Mouse (Mus musculus): ENCODE measurements around the gene Praf2. TPM values are rescaled to one million over a fixed set of nuclear protein-coding genes. Genes with fewer than 3 reads are reported as not detected.

Praf2 gene
- polyA plus RNA-seq, 1 experiment from 2014 or later, result 85.5 TPM

DNA sequence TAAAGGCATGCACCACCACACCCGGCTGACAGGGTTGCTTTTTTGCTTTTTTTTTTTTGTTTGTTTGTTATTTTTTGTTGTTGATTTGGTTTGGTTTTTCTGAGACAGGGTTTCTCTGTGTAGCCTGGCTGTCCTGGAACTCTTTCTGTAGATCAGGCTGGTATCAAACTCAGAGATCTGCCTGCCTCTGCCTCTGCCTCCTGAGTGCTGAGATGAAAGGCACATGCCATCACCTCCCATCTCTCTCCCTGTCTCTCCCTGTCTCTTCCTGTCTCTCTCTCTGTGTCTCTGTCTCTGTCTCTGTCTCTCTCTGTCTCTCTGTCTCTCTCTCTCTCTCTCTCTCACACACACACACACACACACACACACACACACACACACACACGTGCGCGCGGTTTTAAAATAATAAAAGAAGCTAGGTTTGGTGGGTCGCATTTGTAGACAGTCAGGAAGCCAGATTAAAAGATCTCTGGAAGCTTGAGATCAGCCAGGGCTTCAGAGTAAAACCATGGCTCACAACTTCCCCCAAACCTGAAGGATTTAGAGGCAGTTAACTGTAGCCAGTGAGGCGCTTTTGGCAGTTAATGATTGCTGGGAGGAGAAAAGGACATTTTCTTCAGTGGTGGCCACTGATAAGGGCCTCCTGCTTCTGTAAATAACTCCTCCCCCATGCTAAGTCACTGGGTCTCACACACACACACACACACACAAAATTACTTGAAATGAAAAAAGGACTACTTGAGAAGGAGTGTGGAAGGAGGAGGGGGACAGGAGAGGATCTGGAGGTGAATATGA, 50.4 kb downstream of the Praf2 start:
- H3K36me3 ChIP-seq (ENCODE audit: control insufficient read depth, insufficient read depth, low read length), result peaks cover 3% of the 10 kb centered on the region; the same call in 1 of the 2 replicates
- ATAC-seq (ENCODE audit: low read depth), result no peak
- H3K4me3 ChIP-seq (ENCODE audit: low read depth, low read length), result no peak overlapping the region
- 78% methylated on average over 6 of the region's 7 CpGs for WGBS
- H3K9me3 ChIP-seq (ENCODE audit: control insufficient read depth, low read length), result no peaks in the 10 kb centered on the region
- DNase-seq (ENCODE audit: low spot score), result no peak
- H3K9ac ChIP-seq (ENCODE audit: low read depth, low read length), result no peak overlapping the region
- H3K4me1 ChIP-seq (ENCODE audit: control insufficient read depth, insufficient read depth, low read length), result no peaks in the 10 kb centered on the region
- H3K27me3 ChIP-seq (replicated peaks; ENCODE audit: control insufficient read depth, insufficient read depth, low read length), result no peaks in the 10 kb centered on the region
- no peak overlapping the region for H3K27ac ChIP-seq (replicated peaks; ENCODE audit: low read depth, low read length)
- H3K4me2 ChIP-seq (ENCODE audit: low read depth, low read length), result no peak overlapping the region

DNA sequence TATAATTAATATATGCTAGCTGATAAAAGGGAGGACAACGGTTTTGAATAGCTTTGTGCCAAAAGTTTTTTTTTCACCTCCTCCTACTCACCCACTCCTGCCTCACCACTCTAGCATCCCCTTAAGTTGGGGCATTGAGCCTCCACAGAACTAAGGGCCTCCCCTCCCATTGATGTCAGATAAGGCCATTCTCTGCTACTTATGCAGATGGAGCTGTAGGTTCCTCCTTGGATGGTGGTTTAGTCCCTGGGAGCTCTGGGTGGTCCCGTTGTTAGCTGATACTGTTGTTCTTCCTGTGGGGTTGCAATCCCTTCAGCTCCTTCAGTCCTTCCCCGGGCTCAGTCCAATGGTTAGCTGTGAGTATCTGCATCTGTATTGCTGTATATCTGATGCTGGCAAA, 51.1 kb downstream of the Praf2 start:
- H3K4me3 ChIP-seq (ENCODE audit: low read depth, low read length), result no peak overlapping the region
- H3K27ac ChIP-seq (replicated peaks; ENCODE audit: low read depth, low read length), result no peak overlapping the region
- H3K9me3 ChIP-seq (ENCODE audit: control insufficient read depth, low read length), result no peaks in the 10 kb centered on the region
- H3K27me3 ChIP-seq (replicated peaks; ENCODE audit: control insufficient read depth, insufficient read depth, low read length), result no peaks in the 10 kb centered on the region
- no peak overlapping the region for H3K9ac ChIP-seq (ENCODE audit: low read depth, low read length)
- no peak overlapping the region for H3K4me2 ChIP-seq (ENCODE audit: low read depth, low read length)
- no peaks in the 10 kb centered on the region for H3K4me1 ChIP-seq (ENCODE audit: control insufficient read depth, insufficient read depth, low read length)
- 31% methylated on average over 3 of the region's 3 CpGs for WGBS
- ATAC-seq (ENCODE audit: low read depth) (no peak), DNase-seq (ENCODE audit: low spot score) (no peak)
- H3K36me3 ChIP-seq (ENCODE audit: control insufficient read depth, insufficient read depth, low read length), result no peaks in the 10 kb centered on the region

Other genes with a start within 250 kb of the Praf2 start
- not detected in 2 replicates for gene Foxp3, start 154.8 kb upstream of the Praf2 start, polyA plus RNA-seq (2014; fragmentation: Nextera tagmentation; extraction: Ambion mirVana)
- 1.8 and 2.1 TPM in 2 replicates for gene Ppp1r3f, start 154.2 kb upstream of the Praf2 start, polyA plus RNA-seq (2014; fragmentation: Nextera tagmentation; extraction: Ambion mirVana)
- 22.6 and 27.2 TPM in 2 replicates for gene Ccdc22, start 122.9 kb upstream of the Praf2 start, polyA plus RNA-seq (2014; fragmentation: Nextera tagmentation; extraction: Ambion mirVana)
- gene Cacna1f, start 121.4 kb upstream of the Praf2 start, polyA plus RNA-seq (2014; fragmentation: Nextera tagmentation; extraction: Ambion mirVana), result 0.04 and 0.08 TPM in 2 replicates
- 4.6 and 4.7 TPM in 2 replicates for gene Syp, start 90.0 kb upstream of the Praf2 start, polyA plus RNA-seq (2014; fragmentation: Nextera tagmentation; extraction: Ambion mirVana)
- gene Prickle3, start 71.2 kb upstream of the Praf2 start, polyA plus RNA-seq (2014; fragmentation: Nextera tagmentation; extraction: Ambion mirVana), result 7.5 and 8.3 TPM in 2 replicates
- 199 and 201 TPM in 2 replicates for gene Plp2, start 57.0 kb upstream of the Praf2 start, polyA plus RNA-seq (2014; fragmentation: Nextera tagmentation; extraction: Ambion mirVana)
- 0.50 and 0.59 TPM in 2 replicates for gene Magix, start 47.2 kb upstream of the Praf2 start, polyA plus RNA-seq (2014; fragmentation: Nextera tagmentation; extraction: Ambion mirVana)
- 40.0 and 42.1 TPM in 2 replicates for gene Gpkow, start 31.3 kb upstream of the Praf2 start, polyA plus RNA-seq (2014; fragmentation: Nextera tagmentation; extraction: Ambion mirVana)
- gene Wdr45, start 14.1 kb upstream of the Praf2 start, polyA plus RNA-seq (2014; fragmentation: Nextera tagmentation; extraction: Ambion mirVana), result 18.7 and 26.5 TPM in 2 replicates
- gene Gm45208, start 6.2 kb upstream of the Praf2 start, polyA plus RNA-seq (2014; fragmentation: Nextera tagmentation; extraction: Ambion mirVana), result not detected in 2 replicates
- gene Ccdc120, start 22.5 kb downstream of the Praf2 start, polyA plus RNA-seq (2014; fragmentation: Nextera tagmentation; extraction: Ambion mirVana), result 11.0 and 14.8 TPM in 2 replicates
- 19.5 and 21.0 TPM in 2 replicates for gene Tfe3, start 34.1 kb downstream of the Praf2 start, polyA plus RNA-seq (2014; fragmentation: Nextera tagmentation; extraction: Ambion mirVana)
- gene Gripap1, start 61.3 kb downstream of the Praf2 start, polyA plus RNA-seq (2014; fragmentation: Nextera tagmentation; extraction: Ambion mirVana), result 32.1 and 32.9 TPM in 2 replicates
- gene Kcnd1, start 93.8 kb downstream of the Praf2 start, polyA plus RNA-seq (2014; fragmentation: Nextera tagmentation; extraction: Ambion mirVana), result 3.2 and 3.5 TPM in 2 replicates
- gene Otud5, start 112.9 kb downstream of the Praf2 start, polyA plus RNA-seq (2014; fragmentation: Nextera tagmentation; extraction: Ambion mirVana), result 31.1 and 32.3 TPM in 2 replicates
- 4.8 and 6.1 TPM in 2 replicates for gene Pim2, start 149.8 kb downstream of the Praf2 start, polyA plus RNA-seq (2014; fragmentation: Nextera tagmentation; extraction: Ambion mirVana)
- 28.6 and 30.0 TPM in 2 replicates for gene Slc35a2, start 155.6 kb downstream of the Praf2 start, polyA plus RNA-seq (2014; fragmentation: Nextera tagmentation; extraction: Ambion mirVana)
- 92.3 and 98.1 TPM in 2 replicates for gene Pqbp1, start 170.8 kb downstream of the Praf2 start, polyA plus RNA-seq (2014; fragmentation: Nextera tagmentation; extraction: Ambion mirVana)
- 170 and 176 TPM in 2 replicates for gene Timm17b, start 170.9 kb downstream of the Praf2 start, polyA plus RNA-seq (2014; fragmentation: Nextera tagmentation; extraction: Ambion mirVana)
- not detected in 2 replicates for gene Gm10491, start 179.4 kb downstream of the Praf2 start, polyA plus RNA-seq (2014; fragmentation: Nextera tagmentation; extraction: Ambion mirVana)
- not detected in 2 replicates for gene Gm10490, start 181.1 kb downstream of the Praf2 start, polyA plus RNA-seq (2014; fragmentation: Nextera tagmentation; extraction: Ambion mirVana)
- 8.6 and 9.3 TPM in 2 replicates for gene Pcsk1n, start 191.4 kb downstream of the Praf2 start, polyA plus RNA-seq (2014; fragmentation: Nextera tagmentation; extraction: Ambion mirVana)
- not detected in 2 replicates for gene Eras, start 200.2 kb downstream of the Praf2 start, polyA plus RNA-seq (2014; fragmentation: Nextera tagmentation; extraction: Ambion mirVana)
- 24.0 and 27.7 TPM in 2 replicates for gene Hdac6, start 219.4 kb downstream of the Praf2 start, polyA plus RNA-seq (2014; fragmentation: Nextera tagmentation; extraction: Ambion mirVana)
- 0.86 and 1.4 TPM in 2 replicates for gene Gata1, start 249.6 kb downstream of the Praf2 start, polyA plus RNA-seq (2014; fragmentation: Nextera tagmentation; extraction: Ambion mirVana)

Data from embryonic facial prominence, embryonic 14.5 days (tissue).